Mouse (Mus musculus): ENCODE data around the gene Chn2. TPM values are rescaled to one million over a fixed set of nuclear protein-coding genes. Genes with fewer than 3 reads are reported as not detected.

Chn2 gene
- polyA plus RNA-seq, 1 experiment from 2014 or later, result 7.6 TPM

DNA sequence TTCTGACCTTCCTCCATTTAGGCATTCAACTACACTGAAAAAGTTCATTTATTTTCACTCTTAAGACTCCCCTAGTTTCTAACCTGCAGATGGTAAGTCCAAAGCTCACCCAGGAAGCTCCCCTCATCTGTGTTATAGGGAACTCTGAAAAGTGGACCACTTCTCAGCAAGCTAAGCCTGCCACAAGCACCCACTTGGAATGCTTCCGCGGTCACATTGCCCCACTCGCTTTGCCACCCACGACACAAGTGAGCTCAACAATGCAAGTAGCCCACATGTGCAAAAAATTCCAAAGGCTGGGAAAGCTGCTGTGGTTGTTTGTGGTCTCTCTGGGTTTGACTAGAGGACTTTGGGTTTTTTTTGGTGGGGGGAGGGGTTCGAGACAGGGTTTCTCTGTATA lies 301.8 kb downstream of the Chn2 start:
- Histone ChIP-seq H3K27ac (ENCODE audit: poor library complexity, severe bottlenecking) (no peak overlapping the region), H3K4me2 (no peak overlapping the region), H3K36me3 (no peaks in the 10 kb centered on the region), H3K4me3 (no peak overlapping the region), H3K27me3 (replicated peaks) (no peaks in the 10 kb centered on the region), H3K9me3 (replicated peaks) (no peaks in the 10 kb centered on the region), H3K4me1 (replicated peaks) (no peaks in the 10 kb centered on the region), H3K9ac (no peak overlapping the region)
- ATAC-seq (ENCODE audit: insufficient number of reproducible peaks, low FRiP score), result no peak
- WGBS, result 86% methylated on average over 5 of the region's 5 CpGs

DNA sequence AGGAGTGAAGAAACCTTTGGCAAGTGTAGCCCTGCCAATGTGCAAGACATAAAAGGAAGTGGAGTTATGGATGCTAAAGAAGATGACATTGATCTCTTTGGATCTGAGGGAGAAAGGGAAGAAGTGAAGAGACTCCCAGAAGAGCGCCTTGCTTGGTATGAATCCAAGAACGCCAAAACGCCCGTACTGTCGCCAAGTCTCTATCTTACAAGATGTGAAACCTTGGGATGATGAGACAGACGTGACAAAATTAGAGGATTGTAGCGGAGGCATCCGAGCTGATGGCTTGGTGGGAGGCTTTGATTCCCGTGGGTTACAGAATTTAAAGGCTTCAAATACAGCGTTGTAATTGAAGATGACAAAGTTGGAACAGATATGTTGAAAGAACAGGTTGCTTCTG lies 302.9 kb downstream of the Chn2 start:
- ATAC-seq (ENCODE audit: insufficient number of reproducible peaks, low FRiP score), result no peak
- Histone ChIP-seq H3K36me3 (no peaks in the 10 kb centered on the region), H3K9me3 (replicated peaks) (no peaks in the 10 kb centered on the region), H3K27ac (ENCODE audit: poor library complexity, severe bottlenecking) (no peak overlapping the region), H3K27me3 (replicated peaks) (no peaks in the 10 kb centered on the region), H3K4me3 (no peak overlapping the region), H3K4me1 (replicated peaks) (no peaks in the 10 kb centered on the region), H3K4me2 (no peak overlapping the region), H3K9ac (no peak overlapping the region)
- 78% methylated on average over 10 of the region's 10 CpGs for WGBS

Other genes starting within 250 kb of the Chn2 start
- 8.3 and 10.5 TPM in 2 replicates for gene Tril, start 218.7 kb upstream of the Chn2 start, polyA plus RNA-seq (2016; fragmentation: Nextera tagmentation; extraction: Ambion mirVana)
- gene Cpvl, start 60.9 kb upstream of the Chn2 start, polyA plus RNA-seq (2016; fragmentation: Nextera tagmentation; extraction: Ambion mirVana), result not detected in 2 replicates